Mouse (Mus musculus) limb, embryonic 12.5 days (tissue): ENCODE measurements around the gene Tcea3. TPM values are rescaled to one million over a fixed set of nuclear protein-coding genes. Genes with fewer than 3 reads are reported as not detected.

ENCODE experiments used
- ATAC-seq: fragments of 200-750 bp; cut with Nextera tagmentation; 2 replicates; pipeline ENCODE4 v1.8.0; 2017; ENCODE audit warnings: low read depth, moderate TSS enrichment; ENCODE audit not compliant: insufficient number of reproducible peaks, insufficient read depth, low FRiP score, low TSS enrichment
- H3K27ac ChIP-seq: fragments of 300-500 bp; sonication (generic); 2 replicates; pipeline ENCODE4 v1.5.1; 2016; ENCODE audit warnings: mild to moderate bottlenecking, moderate library complexity
- H3K27me3 ChIP-seq: fragments of 300-500 bp; sonication (generic); 2 replicates; pipeline ENCODE4 v1.6.1; 2016; ENCODE audit warnings: mild to moderate bottlenecking, moderate library complexity
- H3K36me3 ChIP-seq: fragments of 300-500 bp; sonication (generic); 2 replicates; pipeline ENCODE4 v1.6.1; 2016; ENCODE audit warnings: mild to moderate bottlenecking, moderate library complexity
- H3K4me1 ChIP-seq: fragments of 300-500 bp; sonication (generic); replicated peaks from 2 replicates; pipeline ENCODE4 v1.6.1; 2016
- H3K4me2 ChIP-seq: fragments of 300-500 bp; sonication (generic); 2 replicates; pipeline ENCODE4 v1.6.1; 2016; ENCODE audit warnings: mild to moderate bottlenecking, moderate library complexity
- H3K4me3 ChIP-seq: fragments of 300-500 bp; sonication (generic); replicated peaks from 2 replicates; pipeline ENCODE4 v1.5.1; 2016; ENCODE audit warnings: mild to moderate bottlenecking
- H3K9ac ChIP-seq: fragments of 300-500 bp; sonication (generic); replicated peaks from 2 replicates; pipeline ENCODE4 v1.6.1; 2016; ENCODE audit warnings: mild to moderate bottlenecking, moderate library complexity
- H3K9me3 ChIP-seq: fragments of 300-500 bp; sonication (generic); 2 replicates; pipeline ENCODE4 v1.6.1; 2016; ENCODE audit warnings: mild to moderate bottlenecking, moderate library complexity
- WGBS: fragments of 180-500 bp; shearing (Covaris S2); methylation state at CpG from one replicate; pipeline ENCODE4 v1.1.7; 2016; 5-methylcytosine and 5-hydroxymethylcytosine counted together
- polyA plus RNA-seq: library from polyadenylated mRNA; unstranded; fragments of >200 nt; fragmentation: Nextera tagmentation; extraction: Ambion mirVana; gene quantifications from 2 replicates; pipeline ENCODE4 v1.2.1, GENCODE M21; 2016

The Tcea3 gene
- polyA plus RNA-seq, 1 experiment from 2014 or later = 5.0 TPM

DNA sequence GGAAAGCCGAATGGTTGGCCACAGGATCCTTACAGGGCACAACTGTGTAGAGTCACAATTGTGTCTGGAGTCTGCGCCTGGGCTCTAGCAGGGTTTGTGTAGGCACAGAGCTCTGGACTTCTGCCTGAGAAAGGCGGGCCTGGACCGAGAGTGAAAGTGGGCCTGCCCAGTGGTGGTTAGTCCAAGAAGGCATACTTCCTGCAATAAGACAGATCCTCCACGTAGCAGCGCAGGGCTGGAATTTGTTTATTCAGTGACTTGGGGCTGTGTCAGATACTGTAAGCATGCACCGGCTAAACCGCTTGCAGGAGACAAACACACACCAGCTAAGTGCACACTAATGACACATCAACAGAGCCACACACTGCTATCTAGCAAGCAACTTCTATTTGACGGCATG, 2.3 kb downstream of the Tcea3 start:
- Histone ChIP-seq H3K4me3 (no peak overlapping the region), H3K36me3 (no peaks in the 10 kb centered on the region), H3K4me1 (peaks cover 47% of the 10 kb centered on the region), H3K9me3 (no peaks in the 10 kb centered on the region), H3K27ac (no peak overlapping the region), H3K9ac (no peak overlapping the region), H3K27me3 (peaks cover 71% of the 10 kb centered on the region), H3K4me2 (no peak overlapping the region; the same call in 1 of the 2 replicates)
- no peak for ATAC-seq
- 50% methylated on average over 9 of the region's 9 CpGs for WGBS

DNA sequence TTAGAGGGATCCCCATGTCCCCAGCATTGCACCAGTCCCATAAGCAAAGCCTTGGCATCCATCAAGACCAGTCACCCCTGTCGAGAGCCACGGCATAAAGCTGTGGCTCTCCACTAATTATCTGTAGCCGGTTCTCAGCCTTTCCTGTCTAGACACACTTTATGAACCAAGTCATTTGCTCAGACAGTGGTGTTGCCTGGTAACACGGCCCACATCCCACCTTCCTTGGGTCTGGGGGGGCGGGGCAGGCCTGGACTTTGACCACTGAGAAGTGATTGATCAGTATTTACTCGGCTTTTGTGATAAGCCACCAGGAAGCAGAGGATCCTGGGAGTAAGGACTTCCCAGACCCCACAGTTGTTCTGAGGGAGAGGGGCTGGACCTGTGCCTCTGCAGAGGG, 8.4 kb downstream of the Tcea3 start:
- Histone ChIP-seq H3K27ac (no peak overlapping the region), H3K4me2 (no peak overlapping the region), H3K9me3 (no peaks in the 10 kb centered on the region), H3K9ac (no peak overlapping the region), H3K4me3 (no peak overlapping the region), H3K4me1 (0 out of 2 replicates have a peak, but pooled peaks cover 5% of the 10 kb centered on the region), H3K27me3 (peaks cover 19% of the 10 kb centered on the region), H3K36me3 (no peaks in the 10 kb centered on the region)
- WGBS = 30% methylated on average over 6 of the region's 6 CpGs
- no peak for ATAC-seq

DNA sequence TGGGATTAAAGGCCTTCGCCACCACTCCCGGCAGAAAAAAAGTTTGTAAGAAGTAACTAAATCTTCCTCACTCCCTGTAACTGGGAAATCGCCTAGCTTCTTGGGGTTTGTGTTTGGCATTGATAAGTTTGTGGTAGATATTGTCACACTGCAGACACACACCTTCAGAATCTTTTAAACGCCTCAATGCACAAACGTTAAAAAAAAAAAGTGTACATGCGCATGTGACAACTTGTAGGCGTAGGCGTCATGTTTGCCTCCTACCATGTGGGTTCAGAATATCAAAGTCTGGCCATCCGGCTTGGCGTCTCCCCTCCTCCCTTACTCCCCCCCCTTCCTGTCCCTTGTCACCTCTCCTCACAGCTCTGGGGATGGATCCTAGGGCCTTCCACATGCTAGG, 9.2 kb downstream of the Tcea3 start:
- WGBS = 66% methylated on average over 10 of the region's 10 CpGs
- H3K36me3 ChIP-seq = no peaks in the 10 kb centered on the region
- 0 out of 2 replicates have a peak, but pooled peaks cover 5% of the 10 kb centered on the region for H3K4me1 ChIP-seq
- no peaks in the 10 kb centered on the region for H3K9me3 ChIP-seq
- H3K4me2 ChIP-seq = no peak overlapping the region
- H3K27me3 ChIP-seq = peaks cover 11% of the 10 kb centered on the region
- H3K4me3 ChIP-seq = no peak overlapping the region
- no peak overlapping the region for H3K27ac ChIP-seq
- no peak overlapping the region for H3K9ac ChIP-seq
- no peak for ATAC-seq

DNA sequence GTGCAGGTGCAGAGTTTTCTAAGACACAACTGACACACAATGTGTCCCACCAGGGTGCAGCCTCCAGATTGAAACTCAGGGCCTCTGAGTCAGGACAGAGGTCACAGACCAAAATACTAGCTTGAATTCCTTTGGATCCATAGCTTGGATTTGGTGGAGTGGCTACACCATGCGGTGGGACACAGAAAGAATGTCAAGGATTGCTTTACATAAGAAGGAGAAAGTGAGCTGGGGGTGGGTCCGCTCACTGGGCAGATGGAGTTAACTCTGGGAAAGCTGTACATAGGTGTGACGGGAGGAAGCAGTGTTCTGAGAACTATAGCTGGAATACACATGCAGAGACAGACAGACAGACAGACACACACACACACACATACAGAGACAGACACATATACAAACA, 12.4 kb downstream of the Tcea3 start:
- Histone ChIP-seq H3K4me1 (no peaks in the 10 kb centered on the region), H3K9ac (no peak overlapping the region), H3K36me3 (no peaks in the 10 kb centered on the region), H3K4me2 (no peak overlapping the region), H3K4me3 (no peak overlapping the region), H3K27me3 (0 out of 2 replicates have a peak, but pooled peaks cover 8% of the 10 kb centered on the region), H3K9me3 (no peaks in the 10 kb centered on the region), H3K27ac (no peak overlapping the region)
- ATAC-seq = no peak
- WGBS = 62% methylated on average over 3 of the region's 3 CpGs

DNA sequence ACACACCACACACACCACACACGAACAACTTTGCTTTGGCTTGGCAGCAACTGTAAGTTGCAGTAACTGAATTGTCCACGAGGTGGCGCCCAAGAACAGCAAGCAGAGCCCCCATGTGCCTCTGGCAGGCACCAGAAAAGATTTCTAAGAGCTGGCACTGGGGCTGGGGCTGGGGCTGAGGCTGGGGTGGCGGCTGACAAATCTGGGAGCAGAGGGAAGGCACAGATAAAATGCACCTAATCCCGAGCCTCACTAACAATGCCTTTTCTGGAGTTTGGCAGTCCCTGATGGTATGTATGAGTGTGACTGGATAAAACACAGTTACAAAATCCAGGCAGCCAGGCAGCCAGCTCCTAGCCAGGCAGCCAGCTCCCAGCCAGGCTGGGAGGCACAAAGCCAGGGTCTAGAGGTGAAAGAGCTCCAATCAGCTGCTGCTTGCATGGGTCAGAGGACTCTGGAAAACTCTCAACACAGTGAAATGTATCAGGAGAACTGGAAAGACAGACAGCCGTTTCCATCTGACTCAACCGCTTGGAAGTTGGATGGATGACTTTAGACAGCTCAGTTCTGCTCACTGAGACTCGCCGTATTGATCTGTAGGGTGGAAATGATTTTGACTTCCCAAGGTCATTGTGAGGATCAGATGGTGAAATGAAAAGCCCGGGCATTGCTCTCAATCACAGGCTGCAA, 13.1 kb downstream of the Tcea3 start:
- Histone ChIP-seq H3K4me1 (no peaks in the 10 kb centered on the region), H3K27ac (no peak overlapping the region), H3K4me3 (no peak overlapping the region), H3K4me2 (no peak overlapping the region), H3K36me3 (no peaks in the 10 kb centered on the region), H3K27me3 (0 out of 2 replicates have a peak, but pooled peaks cover 8% of the 10 kb centered on the region), H3K9me3 (no peaks in the 10 kb centered on the region), H3K9ac (no peak overlapping the region)
- 0 out of 2 replicates have a peak, but pooled peaks have one; percentile 28 for ATAC-seq
- WGBS = 46% methylated on average over 10 of the region's 10 CpGs

DNA sequence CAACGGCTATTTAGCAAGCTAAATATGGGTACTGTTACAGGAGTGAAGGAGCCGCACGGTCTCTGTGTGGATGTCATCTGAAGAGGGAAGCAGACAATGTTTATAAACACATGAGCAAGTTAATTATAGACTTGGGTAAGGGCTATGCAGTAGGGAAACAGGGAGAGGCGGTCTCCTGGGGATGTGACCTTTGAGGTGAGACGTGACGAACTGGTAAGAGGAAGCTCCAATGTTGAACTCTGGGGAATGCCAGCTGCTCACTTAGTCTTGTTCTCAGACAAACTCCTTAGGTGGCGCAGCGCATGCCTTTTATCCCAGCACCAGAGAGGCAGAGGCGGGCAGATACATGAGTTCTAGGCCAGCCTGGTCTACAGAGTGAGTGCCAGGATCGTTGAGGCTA, 14.4 kb downstream of the Tcea3 start:
- no peak overlapping the region for H3K9ac ChIP-seq
- H3K4me2 ChIP-seq = no peak overlapping the region
- H3K4me1 ChIP-seq = no peaks in the 10 kb centered on the region
- 0 out of 2 replicates have a peak, but pooled peaks cover 8% of the 10 kb centered on the region for H3K27me3 ChIP-seq
- no peak overlapping the region for H3K4me3 ChIP-seq
- ATAC-seq = no peak
- no peaks in the 10 kb centered on the region for H3K36me3 ChIP-seq
- no peak overlapping the region for H3K27ac ChIP-seq
- no peaks in the 10 kb centered on the region for H3K9me3 ChIP-seq
- WGBS = 73% methylated on average over 10 of the region's 10 CpGs

DNA sequence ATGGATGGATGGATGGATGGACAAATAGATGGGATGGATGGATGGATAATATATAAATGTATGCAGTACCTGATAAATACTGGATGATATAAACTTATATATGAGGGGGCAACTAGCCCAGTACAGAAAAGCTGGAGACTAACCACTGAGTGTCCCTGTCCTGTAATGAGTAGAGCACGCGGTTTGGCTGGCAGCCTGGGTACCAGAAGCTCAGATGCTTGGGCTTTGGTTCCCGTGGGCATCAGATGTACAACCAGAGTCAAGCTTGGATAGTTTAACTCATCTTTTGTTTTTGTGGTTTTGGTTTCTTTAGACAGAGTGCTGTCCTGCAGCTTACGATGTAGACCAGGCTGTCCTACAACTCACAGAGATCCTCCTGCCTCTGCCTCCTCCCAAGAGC, 16.0 kb downstream of the Tcea3 start:
- Histone ChIP-seq H3K4me1 (no peaks in the 10 kb centered on the region), H3K9me3 (no peaks in the 10 kb centered on the region), H3K27me3 (0 out of 2 replicates have a peak, but pooled peaks cover 2% of the 10 kb centered on the region), H3K4me3 (no peak overlapping the region), H3K9ac (no peak overlapping the region), H3K27ac (no peak overlapping the region), H3K36me3 (no peaks in the 10 kb centered on the region), H3K4me2 (no peak overlapping the region)
- ATAC-seq = no peak
- WGBS = 95% methylated on average over 4 of the region's 4 CpGs

DNA sequence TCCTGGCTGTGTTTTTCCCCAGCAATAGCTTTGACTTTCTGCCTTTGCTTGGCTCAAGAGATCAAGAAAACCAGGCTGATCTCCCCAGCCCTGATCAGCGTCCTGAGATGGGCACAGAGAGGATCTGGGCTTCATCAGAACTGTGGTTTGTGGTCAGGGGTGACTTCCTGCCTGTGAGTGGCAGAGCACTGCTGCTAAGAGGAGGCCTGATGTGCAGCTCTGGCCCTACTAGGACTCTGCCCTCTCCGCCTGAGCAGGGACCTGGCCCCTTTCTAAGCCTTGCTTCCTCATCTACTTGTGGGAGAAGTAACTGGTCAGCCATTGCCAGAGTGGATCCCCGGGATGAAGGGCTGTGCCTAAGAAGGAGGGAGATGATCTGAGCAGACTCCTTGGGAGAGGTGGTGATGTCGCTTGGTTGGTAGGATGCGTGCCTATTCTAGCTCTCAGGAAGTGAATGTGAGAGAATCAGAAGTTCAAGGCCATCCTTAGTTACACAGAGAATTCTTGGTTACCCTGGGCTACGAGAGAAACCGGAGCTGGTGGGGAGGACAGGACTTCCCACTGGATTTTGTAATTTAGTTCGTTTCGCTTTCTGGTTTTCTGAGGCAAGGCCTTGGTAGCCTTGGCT, 19.3 kb downstream of the Tcea3 start:
- Histone ChIP-seq H3K27ac (no peak overlapping the region), H3K4me2 (no peak overlapping the region), H3K4me1 (no peaks in the 10 kb centered on the region), H3K9ac (0 out of 2 replicates have a peak overlapping the region, but pooled peaks have one; percentile 2), H3K27me3 (no peaks in the 10 kb centered on the region), H3K9me3 (no peaks in the 10 kb centered on the region), H3K4me3 (no peak overlapping the region), H3K36me3 (no peaks in the 10 kb centered on the region)
- ATAC-seq = no peak
- WGBS = 76% methylated on average over 9 of the region's 9 CpGs

DNA sequence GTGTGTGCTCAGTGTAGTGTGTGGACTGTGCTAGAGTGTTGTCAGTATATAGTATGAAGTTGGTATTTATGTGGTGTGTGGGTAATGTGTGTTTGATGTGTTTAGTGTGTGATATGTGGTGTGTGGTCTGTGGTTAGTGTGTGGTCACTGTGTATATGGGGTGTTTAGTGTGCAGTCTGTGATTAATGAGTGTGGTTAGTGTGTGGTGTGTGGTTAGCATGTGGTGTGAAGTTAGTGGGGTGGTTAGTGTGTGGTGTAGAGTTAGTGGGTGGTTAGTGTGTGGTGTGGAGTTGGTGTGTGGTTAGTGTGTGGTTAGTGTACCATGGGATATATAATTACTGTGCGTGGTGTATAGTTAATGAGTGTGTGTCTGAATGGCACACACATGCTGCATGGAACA, 21.4 kb downstream of the Tcea3 start:
- Histone ChIP-seq H3K36me3 (no peaks in the 10 kb centered on the region), H3K27ac (no peak overlapping the region), H3K4me3 (no peak overlapping the region), H3K9me3 (peaks cover 12% of the 10 kb centered on the region), H3K4me1 (no peaks in the 10 kb centered on the region), H3K27me3 (no peaks in the 10 kb centered on the region; the same call in 1 of the 2 replicates), H3K4me2 (no peak overlapping the region), H3K9ac (no peak overlapping the region)
- ATAC-seq = no peak
- 84% methylated on average over 1 of the region's 1 CpGs for WGBS

DNA sequence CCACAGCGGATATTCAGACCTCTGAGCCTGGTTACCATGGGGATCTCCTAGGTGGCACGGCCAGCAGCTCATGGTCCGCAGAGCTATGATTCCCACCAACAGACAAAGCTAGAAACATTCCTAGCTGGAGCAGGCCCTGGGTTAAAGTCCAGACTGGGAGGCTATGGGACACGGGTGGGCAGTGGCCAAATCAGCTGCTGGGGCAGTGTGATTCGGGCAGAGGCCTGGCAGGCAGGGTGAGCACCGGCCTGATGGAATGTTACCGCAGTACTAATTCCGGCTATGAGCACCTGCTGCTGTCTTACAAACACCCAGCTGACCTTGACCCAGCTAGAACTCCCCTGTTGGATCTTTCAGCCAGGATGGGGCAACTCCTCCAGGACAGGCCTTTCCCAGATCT, 23.1 kb downstream of the Tcea3 start:
- WGBS = 84% methylated on average over 8 of the region's 8 CpGs
- ATAC-seq = no peak

DNA sequence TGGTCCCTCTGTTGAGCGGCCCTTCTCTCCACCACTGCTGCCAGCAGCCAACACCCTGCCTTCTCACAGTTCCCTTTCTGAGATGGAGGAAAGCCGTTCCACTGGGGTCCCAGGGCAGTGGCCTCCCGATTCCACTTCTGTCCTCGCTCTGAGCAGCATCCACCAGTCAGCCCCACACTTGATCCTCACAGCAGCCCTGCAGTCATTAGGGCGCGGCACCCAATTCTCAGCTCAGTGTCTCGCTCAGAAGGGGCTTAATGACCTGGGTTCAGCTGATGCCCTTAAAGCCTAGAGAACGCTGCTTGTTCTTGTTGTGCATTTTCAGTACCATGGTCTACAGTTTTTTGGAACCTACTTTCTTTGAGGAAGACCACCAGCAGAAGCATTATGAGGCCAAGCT, 33.6 kb downstream of the Tcea3 start:
- Histone ChIP-seq H3K4me1 (peaks cover 27% of the 10 kb centered on the region), H3K36me3 (no peaks in the 10 kb centered on the region), H3K4me3 (no peak overlapping the region), H3K4me2 (no peak overlapping the region), H3K9me3 (no peaks in the 10 kb centered on the region), H3K9ac (no peak overlapping the region), H3K27me3 (peaks cover 4% of the 10 kb centered on the region; the same call in 1 of the 2 replicates), H3K27ac (no peak overlapping the region)
- 54% methylated on average over 8 of the region's 8 CpGs for WGBS
- ATAC-seq = no peak

More for the DNA sequence above, 23.1 kb downstream of the Tcea3 start:
- H3K36me3 ChIP-seq = no peaks in the 10 kb centered on the region
- H3K27ac ChIP-seq = no peak overlapping the region
- no peak overlapping the region for H3K4me2 ChIP-seq
- no peaks in the 10 kb centered on the region for H3K4me1 ChIP-seq
- no peaks in the 10 kb centered on the region; the same call in 1 of the 2 replicates for H3K27me3 ChIP-seq
- peaks cover 12% of the 10 kb centered on the region for H3K9me3 ChIP-seq
- H3K9ac ChIP-seq = no peak overlapping the region
- H3K4me3 ChIP-seq = no peak overlapping the region
